Mouse (Mus musculus): ENCODE measurements around the gene Jmjd7. TPM values are rescaled to one million over a fixed set of nuclear protein-coding genes. Genes with fewer than 3 reads are reported as not detected.

Gene Jmjd7
- polyA plus RNA-seq, 1 experiment, result 13.0 TPM

- Histone ChIP-seq H3K4me3 (replicated peaks; ENCODE audit: control insufficient read depth, low read depth, low read length) (no peak overlapping the region), H3K4me1 (ENCODE audit: control insufficient read depth, insufficient read depth, low read length) (no peaks in the 10 kb centered on the region; the same call in 1 of the 2 replicates), H3K27ac (ENCODE audit: control insufficient read depth, insufficient read depth, low read depth, low read length, poor library complexity) (no peak overlapping the region)
- 82% methylated on average over 2 of the region's 2 CpGs for WGBS
- TF ChIP-seq CTCF (IDR thresholded peaks at IDR 0.05; ENCODE audit: control insufficient read depth, insufficient read depth, low read length), result no peak
- no peak for TF ChIP-seq POLR2A (IDR thresholded peaks at IDR 0.05; ENCODE audit: borderline replicate concordance, control insufficient read depth, low read depth, low read length)
Measured at GRCm38 (mm10) chr2:119992349-119992748, 34.9 kb upstream of the Jmjd7 start.

GRCm38 (mm10) chr2:119993515-119993914 lies 33.8 kb upstream of the Jmjd7 start:
- H3K4me1 ChIP-seq (ENCODE audit: control insufficient read depth, insufficient read depth, low read length), result no peaks in the 10 kb centered on the region; the same call in 1 of the 2 replicates
- H3K27ac ChIP-seq (ENCODE audit: control insufficient read depth, insufficient read depth, low read depth, low read length, poor library complexity), result no peak overlapping the region
- 63% methylated on average over 2 of the region's 2 CpGs for WGBS
- TF ChIP-seq CTCF (IDR thresholded peaks at IDR 0.05; ENCODE audit: control insufficient read depth, insufficient read depth, low read length), result no peak
- TF ChIP-seq POLR2A (IDR thresholded peaks at IDR 0.05; ENCODE audit: borderline replicate concordance, control insufficient read depth, low read depth, low read length), result no peak
- no peak overlapping the region for H3K4me3 ChIP-seq (replicated peaks; ENCODE audit: control insufficient read depth, low read depth, low read length)

- 73% methylated on average over 6 of the region's 6 CpGs for WGBS
- Histone ChIP-seq H3K4me3 (replicated peaks; ENCODE audit: control insufficient read depth, low read depth, low read length) (no peak overlapping the region), H3K4me1 (ENCODE audit: control insufficient read depth, insufficient read depth, low read length) (no peaks in the 10 kb centered on the region), H3K27ac (ENCODE audit: control insufficient read depth, insufficient read depth, low read depth, low read length, poor library complexity) (no peak overlapping the region)
- TF ChIP-seq CTCF (IDR thresholded peaks at IDR 0.05; ENCODE audit: control insufficient read depth, insufficient read depth, low read length), result no peak
- no peak for TF ChIP-seq POLR2A (IDR thresholded peaks at IDR 0.05; ENCODE audit: borderline replicate concordance, control insufficient read depth, low read depth, low read length)
Measured at GRCm38 (mm10) chr2:119994839-119995238, 32.4 kb upstream of the Jmjd7 start.

GRCm38 (mm10) chr2:119995391-119996281 lies 31.6 kb upstream of the Jmjd7 start:
- TF ChIP-seq POLR2A (IDR thresholded peaks at IDR 0.05; ENCODE audit: borderline replicate concordance, control insufficient read depth, low read depth, low read length), result no peak
- TF ChIP-seq CTCF (IDR thresholded peaks at IDR 0.05; ENCODE audit: control insufficient read depth, insufficient read depth, low read length), result no peak
- Histone ChIP-seq H3K27ac (ENCODE audit: control insufficient read depth, insufficient read depth, low read depth, low read length, poor library complexity) (no peak overlapping the region), H3K4me3 (replicated peaks; ENCODE audit: control insufficient read depth, low read depth, low read length) (no peak overlapping the region), H3K4me1 (ENCODE audit: control insufficient read depth, insufficient read depth, low read length) (no peaks in the 10 kb centered on the region)
- WGBS, result 13% methylated on average over 9 of the region's 9 CpGs

- H3K4me3 ChIP-seq (replicated peaks; ENCODE audit: control insufficient read depth, low read depth, low read length), result no peak overlapping the region
- TF ChIP-seq POLR2A (IDR thresholded peaks at IDR 0.05; ENCODE audit: borderline replicate concordance, control insufficient read depth, low read depth, low read length), result no peak
- no peak for TF ChIP-seq CTCF (IDR thresholded peaks at IDR 0.05; ENCODE audit: control insufficient read depth, insufficient read depth, low read length)
- peaks cover 1% of the 10 kb centered on the region for H3K4me1 ChIP-seq (ENCODE audit: control insufficient read depth, insufficient read depth, low read length)
- WGBS, result 77% methylated on average over 4 of the region's 4 CpGs
- H3K27ac ChIP-seq (ENCODE audit: control insufficient read depth, insufficient read depth, low read depth, low read length, poor library complexity), result no peak overlapping the region
Measured at GRCm38 (mm10) chr2:119997354-119997753, 29.9 kb upstream of the Jmjd7 start.

- Histone ChIP-seq H3K27ac (ENCODE audit: control insufficient read depth, insufficient read depth, low read depth, low read length, poor library complexity) (no peak overlapping the region), H3K4me1 (ENCODE audit: control insufficient read depth, insufficient read depth, low read length) (peaks cover 1% of the 10 kb centered on the region), H3K4me3 (replicated peaks; ENCODE audit: control insufficient read depth, low read depth, low read length) (no peak overlapping the region)
- no peak for TF ChIP-seq POLR2A (IDR thresholded peaks at IDR 0.05; ENCODE audit: borderline replicate concordance, control insufficient read depth, low read depth, low read length)
- no peak for TF ChIP-seq CTCF (IDR thresholded peaks at IDR 0.05; ENCODE audit: control insufficient read depth, insufficient read depth, low read length)
- 80% methylated on average over 2 of the region's 2 CpGs for WGBS
Measured at GRCm38 (mm10) chr2:119999731-120000130, 27.6 kb upstream of the Jmjd7 start.

GRCm38 (mm10) chr2:120000882-120001584 lies 26.2 kb upstream of the Jmjd7 start:
- TF ChIP-seq POLR2A (IDR thresholded peaks at IDR 0.05; ENCODE audit: borderline replicate concordance, control insufficient read depth, low read depth, low read length), result no peak
- TF ChIP-seq CTCF (IDR thresholded peaks at IDR 0.05; ENCODE audit: control insufficient read depth, insufficient read depth, low read length), result no peak
- WGBS, result 62% methylated on average over 3 of the region's 3 CpGs
- Histone ChIP-seq H3K27ac (ENCODE audit: control insufficient read depth, insufficient read depth, low read depth, low read length, poor library complexity) (no peak overlapping the region), H3K4me1 (ENCODE audit: control insufficient read depth, insufficient read depth, low read length) (peaks cover 1% of the 10 kb centered on the region), H3K4me3 (replicated peaks; ENCODE audit: control insufficient read depth, low read depth, low read length) (no peak overlapping the region)

- TF ChIP-seq POLR2A (IDR thresholded peaks at IDR 0.05; ENCODE audit: borderline replicate concordance, control insufficient read depth, low read depth, low read length), result no peak
- Histone ChIP-seq H3K4me1 (ENCODE audit: control insufficient read depth, insufficient read depth, low read length) (peaks cover 1% of the 10 kb centered on the region), H3K4me3 (replicated peaks; ENCODE audit: control insufficient read depth, low read depth, low read length) (no peak overlapping the region), H3K27ac (ENCODE audit: control insufficient read depth, insufficient read depth, low read depth, low read length, poor library complexity) (no peak overlapping the region)
- WGBS, result 60% methylated on average over 4 of the region's 4 CpGs
Measured at GRCm38 (mm10) chr2:120001956-120002355, 25.3 kb upstream of the Jmjd7 start.
